Mouse (Mus musculus): Measurements from ENCODE around the gene Gm17190.
A peak's percentile ranks its signal among the peaks of the same experiment; 100 is the strongest.
"Not testable (repeated sequence)": the region's sequence is repeated elsewhere in the genome, so short reads cannot be mapped to it uniquely, and the experiment has no call there.

The Gm17190 gene

GRCm38 (mm10) chr13:96081754-96082153 is at the start of gene Gm17190:
Gene Gm17190, plus strand, starts transcription at chr13:96082054.
- not testable (repeated sequence) for DNase-seq

GRCm38 (mm10) chr13:96039536-96039935 is 42.3 kb upstream of the Gm17190 start:
- DNase-seq: no peak

GRCm38 (mm10) chr13:96040275-96041042 is 41.4 kb upstream of the Gm17190 start:
- DNase-seq: no peak

GRCm38 (mm10) chr13:96045396-96045795 is 36.5 kb upstream of the Gm17190 start:
- DNase-seq: no peak

GRCm38 (mm10) chr13:96052755-96053154 is 29.1 kb upstream of the Gm17190 start:
- DNase-seq: no peak

GRCm38 (mm10) chr13:96073555-96073954 is 8.3 kb upstream of the Gm17190 start:
- no peak for DNase-seq

- DNase-seq: not testable (repeated sequence)
Observed at GRCm38 (mm10) chr13:96081276-96081675, 578 bp upstream of the Gm17190 start, which contains the start of gene Gm20075. Gene Gm20075, minus strand, starts transcription at chr13:96081376.

- DNase-seq: no peak
Observed at GRCm38 (mm10) chr13:96085581-96086302, 3.9 kb downstream of the Gm17190 start.

- DNase-seq: no peak
Observed at GRCm38 (mm10) chr13:96090929-96091328, 9.1 kb downstream of the Gm17190 start.

- DNase-seq: no peak
Observed at GRCm38 (mm10) chr13:96106367-96106766, 24.5 kb downstream of the Gm17190 start.

- DNase-seq: no peak
Observed at GRCm38 (mm10) chr13:96110767-96111166, 28.9 kb downstream of the Gm17190 start.

- no peak for DNase-seq
Observed at GRCm38 (mm10) chr13:96112711-96113110, 30.9 kb downstream of the Gm17190 start.

- no peak for DNase-seq
Observed at GRCm38 (mm10) chr13:96125011-96125410, 43.2 kb downstream of the Gm17190 start.

- DNase-seq: no peak
Observed at GRCm38 (mm10) chr13:96126669-96127068, 44.8 kb downstream of the Gm17190 start.

GRCm38 (mm10) chr13:96129081-96129480 is 47.2 kb downstream of the Gm17190 start:
- no peak for DNase-seq

GRCm38 (mm10) chr13:96131050-96131449 is 49.2 kb downstream of the Gm17190 start:
- peak; percentile 14 for DNase-seq

GRCm38 (mm10) chr13:96131911-96132310 is 50.1 kb downstream of the Gm17190 start:
- DNase-seq: no peak

- no peak for DNase-seq
Observed at GRCm38 (mm10) chr13:96132401-96132816, 50.6 kb downstream of the Gm17190 start, which contains the start of gene Sv2c. Gene Sv2c, minus strand, starts transcription at chr13:96132577.
